Mouse (Mus musculus) lung, postnatal 14 days (tissue): ENCODE measurements at regions not wholly inside any gene's neighbourhood (a gene's known extent, or its start where the extent isn't known, plus 50 kb on each side); places are given as distances from the start of the nearest gene placed in this dataset.

ENCODE experiments used
- DNase-seq: peaks from one replicate; pipeline ENCODE4 v3.0.0; 2021

- DNase-seq = no peak
Observed at GRCm38 (mm10) chr8:107864802-107865651, 77.4 kb upstream of the Zfhx3 start.

- DNase-seq = no peak
Observed at GRCm38 (mm10) chr8:107865744-107866143, 76.7 kb upstream of the Zfhx3 start.

GRCm38 (mm10) chr8:107871718-107872117, 70.7 kb upstream of the Zfhx3 start:
- no peak for DNase-seq

GRCm38 (mm10) chr8:107872121-107872520, 70.3 kb upstream of the Zfhx3 start:
- DNase-seq = no peak

- no peak for DNase-seq
Observed at GRCm38 (mm10) chr8:107876455-107876854, 66.0 kb upstream of the Zfhx3 start.

GRCm38 (mm10) chr8:107881851-107882250, 60.6 kb upstream of the Zfhx3 start:
- peak; percentile 78 for DNase-seq

- no peak for DNase-seq
Observed at GRCm38 (mm10) chr8:107885547-107885946, 56.9 kb upstream of the Zfhx3 start.

- peak; percentile 56 for DNase-seq
Observed at GRCm38 (mm10) chr8:107885971-107886370, 56.5 kb upstream of the Zfhx3 start.

GRCm38 (mm10) chr8:107886516-107887253, 55.8 kb upstream of the Zfhx3 start:
- no peak for DNase-seq

- no peak for DNase-seq
Observed at GRCm38 (mm10) chr8:107887333-107887732, 55.1 kb upstream of the Zfhx3 start.

GRCm38 (mm10) chr8:107890922-107891321, 51.5 kb upstream of the Zfhx3 start:
- no peak for DNase-seq
